Mouse (Mus musculus) monocyte, adult 2 months (primary cell): ENCODE results near the gene Hs6st1.
A peak's percentile ranks its signal among the peaks of the same experiment; 100 is the strongest.
"Not testable (repeated sequence)": the region's sequence is repeated elsewhere in the genome, so short reads cannot be mapped to it uniquely, and the experiment has no call there.

Source experiments
- DNase-seq, 2 experiments: peaks; one replicate each; pipeline ENCODE4 v3.0.0; 2022; ENCODE audit warnings: low spot score in 2 of 2, low read depth in 1 of 2

Gene Hs6st1

GRCm38 (mm10) chr1:36068076-36068475 lies at the start of gene Hs6st1:
TSS of gene Hs6st1 (plus strand) at chr1:36068400.
- DNase-seq, result peak; percentile 61 to 83

GRCm38 (mm10) chr1:36018617-36019016 lies 49.6 kb upstream of the Hs6st1 start:
- no peak for DNase-seq

- no peak for DNase-seq
Observed at GRCm38 (mm10) chr1:36019161-36019560, 49.0 kb upstream of the Hs6st1 start.

- DNase-seq, result no peak
Observed at GRCm38 (mm10) chr1:36020315-36020714, 47.9 kb upstream of the Hs6st1 start.

- DNase-seq, result no peak
Observed at GRCm38 (mm10) chr1:36030421-36030821, 37.8 kb upstream of the Hs6st1 start.

GRCm38 (mm10) chr1:36038769-36039168 lies 29.4 kb upstream of the Hs6st1 start:
- DNase-seq, result no peak

- DNase-seq, result no peak
Observed at GRCm38 (mm10) chr1:36042072-36042471, 26.1 kb upstream of the Hs6st1 start.

GRCm38 (mm10) chr1:36043793-36044192 lies 24.4 kb upstream of the Hs6st1 start:
- not testable (repeated sequence) for DNase-seq

GRCm38 (mm10) chr1:36044288-36044687 lies 23.9 kb upstream of the Hs6st1 start:
- no peak for DNase-seq

GRCm38 (mm10) chr1:36052672-36053071 lies 15.5 kb upstream of the Hs6st1 start:
- peak; percentile 60 to 64 for DNase-seq

- no peak for DNase-seq
Observed at GRCm38 (mm10) chr1:36053566-36053965, 14.6 kb upstream of the Hs6st1 start.

GRCm38 (mm10) chr1:36054182-36054966 lies 13.8 kb upstream of the Hs6st1 start:
- no peak for DNase-seq

- no peak for DNase-seq
Observed at GRCm38 (mm10) chr1:36054967-36055357, 13.2 kb upstream of the Hs6st1 start.

- no peak for DNase-seq
Observed at GRCm38 (mm10) chr1:36059351-36059750, 8.8 kb upstream of the Hs6st1 start.

- DNase-seq, result no peak
Observed at GRCm38 (mm10) chr1:36059959-36060953, 7.9 kb upstream of the Hs6st1 start.

GRCm38 (mm10) chr1:36061211-36061915 lies 6.8 kb upstream of the Hs6st1 start:
- DNase-seq, result no peak

- no peak for DNase-seq
Observed at GRCm38 (mm10) chr1:36062088-36062805, 6.0 kb upstream of the Hs6st1 start.

- no peak for DNase-seq
Observed at GRCm38 (mm10) chr1:36062826-36063640, 5.2 kb upstream of the Hs6st1 start.

GRCm38 (mm10) chr1:36063641-36063955 lies 4.6 kb upstream of the Hs6st1 start:
- DNase-seq, result no peak

- DNase-seq, result no peak
Observed at GRCm38 (mm10) chr1:36064223-36064622, 4.0 kb upstream of the Hs6st1 start.
